Mouse (Mus musculus): ENCODE measurements around the gene Otx1.

Gene Otx1

DNA sequence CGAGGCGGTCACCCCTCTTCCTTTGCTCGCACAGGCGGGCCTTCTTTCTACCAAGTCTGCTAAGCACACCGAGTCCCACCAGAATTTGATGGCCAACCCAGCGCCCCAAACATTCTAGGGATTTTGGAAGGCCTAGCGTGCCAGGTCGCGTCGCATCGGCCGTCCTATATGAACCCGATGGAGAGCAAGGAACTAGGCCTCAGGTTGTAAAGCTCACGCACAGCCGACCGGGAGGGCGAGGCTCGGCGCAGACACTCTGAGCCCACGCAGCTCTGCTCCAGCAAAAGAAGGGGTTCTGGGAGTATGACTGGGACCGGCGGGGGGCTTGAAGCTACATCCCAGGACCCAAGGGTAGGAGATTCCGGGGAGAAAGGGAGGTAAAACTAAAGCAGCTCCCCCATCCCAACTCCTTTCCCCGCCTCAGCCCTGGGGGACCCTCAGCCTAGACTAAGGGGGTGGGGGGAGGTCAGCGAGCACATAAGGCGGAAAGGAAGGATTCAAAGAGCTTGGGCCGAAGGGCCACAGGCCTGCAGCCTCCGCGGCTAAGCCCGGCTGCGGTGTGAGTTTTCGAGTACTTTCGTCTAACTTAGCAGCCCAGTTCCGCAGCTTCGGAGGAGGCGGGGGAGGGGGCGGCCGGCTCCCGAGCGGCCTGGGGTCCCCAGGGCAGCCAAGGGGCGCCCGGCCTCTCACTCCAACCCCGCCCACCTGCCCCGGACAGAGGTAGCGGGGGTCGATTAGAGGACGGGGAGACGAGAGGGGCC is 2.2 kb downstream of the Otx1 start:
- in situ Hi-C loops (cut with MboI; ENCODE audit: low sequenced_read_pairs) = no loop called here

DNA sequence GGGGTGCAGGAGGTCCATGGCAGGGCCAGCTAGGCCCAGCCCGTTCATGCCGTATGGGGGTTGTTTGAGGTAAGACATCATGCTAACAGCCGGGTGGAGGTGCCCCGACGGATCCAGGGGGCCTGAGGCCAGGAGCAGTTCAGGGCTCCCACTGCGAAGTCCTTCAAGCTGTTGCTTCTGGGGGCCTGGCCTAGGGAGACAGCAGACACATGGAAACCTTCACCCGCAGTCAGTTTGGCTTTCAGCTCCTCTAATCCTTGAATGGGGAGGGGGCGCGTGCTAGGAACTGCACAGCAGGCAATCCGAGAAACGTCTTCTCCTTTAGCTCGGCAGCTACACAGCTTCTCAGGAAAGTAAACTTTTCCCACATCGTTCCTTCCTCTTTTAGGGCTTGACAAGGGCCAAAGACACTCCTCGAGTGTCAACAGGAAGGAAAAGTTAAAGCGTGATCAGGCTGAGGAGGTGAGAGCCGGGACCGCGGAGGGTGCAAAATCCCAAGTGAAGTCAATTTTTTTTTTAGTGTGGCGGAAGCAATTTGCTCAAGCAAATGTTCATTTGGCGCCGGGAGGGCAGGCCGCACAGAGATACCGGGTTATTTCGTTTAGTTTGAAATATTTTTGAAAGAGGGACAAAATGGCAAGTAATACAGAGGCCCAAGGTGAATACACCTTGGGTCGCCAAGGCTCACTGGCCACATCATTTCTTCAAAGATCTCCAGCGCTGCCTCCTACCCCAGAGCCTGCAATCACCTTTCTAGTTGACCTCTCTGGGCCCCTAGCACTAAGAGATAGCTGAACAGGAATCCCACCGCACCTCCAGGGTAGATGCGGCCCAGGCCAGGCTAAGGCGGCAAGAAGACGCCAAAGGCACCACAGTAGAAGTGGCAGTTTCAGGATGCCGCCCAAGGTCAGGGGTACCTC is 3.0 kb downstream of the Otx1 start:
- in situ Hi-C loops (cut with MboI; ENCODE audit: low sequenced_read_pairs) = no loop called here

DNA sequence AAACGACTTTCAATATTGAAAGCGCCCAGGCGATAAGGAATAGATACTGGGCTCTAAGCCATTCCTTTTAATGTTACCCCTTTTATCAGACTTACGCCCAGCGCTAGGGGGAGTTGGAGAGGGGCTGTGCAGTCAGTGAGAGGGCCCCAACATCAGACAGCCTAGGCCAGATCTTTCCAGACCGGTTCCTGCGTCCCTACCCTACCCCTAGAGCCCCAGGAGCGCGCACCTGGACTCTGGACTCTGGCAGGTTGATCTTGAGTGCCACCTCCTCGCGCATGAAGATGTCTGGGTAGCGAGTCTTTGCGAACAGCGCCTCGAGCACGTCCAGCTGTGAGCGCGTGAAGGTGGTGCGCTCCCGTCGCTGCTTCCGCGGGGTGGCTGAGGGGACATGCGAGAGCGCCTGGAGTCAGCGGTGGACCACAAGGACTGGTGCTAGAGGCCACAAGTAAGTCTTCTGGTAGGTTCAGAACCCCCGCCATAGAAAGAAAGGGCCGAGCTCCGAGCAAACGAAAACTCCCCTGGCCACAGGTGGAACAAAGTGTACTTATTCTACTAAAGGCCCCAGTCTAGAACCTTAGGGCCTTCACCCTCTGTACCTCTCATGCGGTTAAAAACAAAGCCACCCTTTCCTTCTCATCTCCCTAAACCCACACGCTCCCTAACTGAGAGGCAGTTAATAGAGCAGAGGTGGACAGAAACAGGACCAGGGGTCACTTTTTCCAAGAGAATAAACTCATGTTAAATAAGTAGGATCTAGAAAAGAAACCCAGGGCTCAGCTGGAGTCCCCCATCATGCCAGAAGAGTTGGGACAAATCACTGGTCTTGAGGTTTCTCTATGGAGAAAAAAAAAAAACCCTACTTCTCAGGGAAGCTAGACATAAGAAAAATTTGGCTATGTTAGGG is 4.3 kb downstream of the Otx1 start:
- in situ Hi-C loops (cut with MboI; ENCODE audit: low sequenced_read_pairs) = no loop called here

DNA sequence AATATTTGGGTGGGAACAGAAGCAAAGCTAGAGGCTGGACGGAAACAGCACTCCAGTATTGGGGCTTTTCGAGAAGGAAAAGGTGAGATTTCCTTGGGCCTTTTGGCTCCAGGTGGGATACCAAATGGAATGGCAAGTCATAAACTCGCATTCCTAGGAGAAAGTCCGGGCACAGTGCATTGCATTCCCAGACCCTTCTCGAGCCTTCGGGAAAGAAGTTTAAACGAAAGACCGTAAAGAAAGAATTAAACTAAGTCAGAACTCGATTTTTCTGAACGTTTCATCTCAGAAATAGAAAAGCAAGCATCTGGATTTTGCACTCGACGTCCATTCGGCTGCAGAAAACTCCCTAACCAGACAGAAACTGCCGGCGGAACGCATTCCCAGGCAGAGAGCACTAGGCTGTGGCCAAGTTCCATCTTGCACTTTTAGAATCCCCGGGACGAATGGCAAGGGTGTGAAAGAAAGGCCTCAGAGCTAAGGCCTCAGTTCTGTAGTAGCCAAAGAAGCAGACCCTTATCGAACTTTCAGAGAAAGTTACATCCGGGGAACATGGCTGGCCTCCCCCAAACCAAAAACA is 5.0 kb downstream of the Otx1 start:
- in situ Hi-C loops (cut with MboI; ENCODE audit: low sequenced_read_pairs) = no loop called here

- in situ Hi-C loops (cut with MboI; ENCODE audit: low sequenced_read_pairs) = no loop called here
Observed at GRCm38 (mm10) chr11:21996661-21997560, 5.8 kb downstream of the Otx1 start.

DNA sequence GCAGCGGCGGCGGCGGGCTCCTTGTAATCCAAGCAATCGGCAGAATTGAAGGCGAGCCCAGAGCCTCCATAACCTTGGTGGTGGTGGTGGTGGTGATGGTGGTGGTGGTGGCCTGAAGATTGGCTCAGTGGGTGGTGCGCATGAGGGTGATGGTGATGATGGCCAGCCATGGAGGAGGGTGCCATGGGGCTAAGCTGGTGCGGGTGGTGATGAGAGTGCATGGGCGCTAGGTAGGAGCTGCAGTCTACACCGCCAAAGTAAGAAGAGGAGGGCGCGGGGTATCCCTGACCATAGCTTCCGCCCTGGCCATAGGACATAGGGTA is 6.4 kb downstream of the Otx1 start:
- in situ Hi-C loops (cut with MboI; ENCODE audit: low sequenced_read_pairs) = no loop called here

DNA sequence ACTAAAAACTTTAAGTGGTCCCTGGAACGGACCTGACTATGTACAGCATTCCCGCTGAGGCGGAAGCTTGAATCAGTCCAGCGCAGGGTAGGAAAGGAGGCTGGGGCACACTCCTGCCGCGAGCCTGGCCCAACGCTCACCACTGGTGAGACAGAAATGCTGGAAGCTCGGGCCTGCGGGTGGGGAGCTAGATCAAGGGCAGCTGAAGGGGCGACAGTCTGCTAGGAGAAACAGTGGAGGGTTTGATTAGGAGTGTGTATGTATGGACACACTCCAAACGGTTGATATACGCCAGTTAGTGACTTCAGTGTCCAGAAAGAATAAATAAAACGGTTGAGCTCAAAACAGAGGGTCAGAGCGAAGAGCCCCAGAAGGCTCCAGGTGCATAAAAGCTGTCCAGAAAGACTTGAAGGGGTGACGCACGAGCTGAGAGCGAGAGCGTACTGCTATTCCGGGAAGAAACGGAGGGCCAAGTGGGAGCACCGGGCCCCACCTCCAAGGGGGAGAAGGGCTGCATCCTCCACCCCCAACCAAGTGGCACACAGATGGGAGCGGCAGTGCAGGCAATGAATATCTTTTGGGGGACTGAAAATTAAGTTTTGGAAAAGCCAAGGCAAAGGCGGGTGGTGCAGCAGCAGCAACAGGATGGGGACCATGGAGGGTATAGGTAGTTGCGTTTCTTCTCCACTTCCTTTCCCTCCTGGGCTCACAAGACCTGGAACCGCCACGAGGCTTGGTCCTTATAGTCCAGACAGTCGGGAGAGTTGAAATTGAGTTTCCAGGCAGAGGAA is 7.0 kb downstream of the Otx1 start:
- in situ Hi-C loops (cut with MboI; ENCODE audit: low sequenced_read_pairs) = no loop called here

- in situ Hi-C loops (cut with MboI; ENCODE audit: low sequenced_read_pairs) = no loop called here
Observed at GRCm38 (mm10) chr11:21994377-21995370, 8.0 kb downstream of the Otx1 start.

- in situ Hi-C loops (cut with MboI; ENCODE audit: low sequenced_read_pairs) = no loop called here
Observed at GRCm38 (mm10) chr11:21993597-21994376, 8.9 kb downstream of the Otx1 start.

GRCm38 (mm10) chr11:21992761-21993596 is 9.7 kb downstream of the Otx1 start:
- in situ Hi-C loops (cut with MboI; ENCODE audit: low sequenced_read_pairs) = no loop called here

DNA sequence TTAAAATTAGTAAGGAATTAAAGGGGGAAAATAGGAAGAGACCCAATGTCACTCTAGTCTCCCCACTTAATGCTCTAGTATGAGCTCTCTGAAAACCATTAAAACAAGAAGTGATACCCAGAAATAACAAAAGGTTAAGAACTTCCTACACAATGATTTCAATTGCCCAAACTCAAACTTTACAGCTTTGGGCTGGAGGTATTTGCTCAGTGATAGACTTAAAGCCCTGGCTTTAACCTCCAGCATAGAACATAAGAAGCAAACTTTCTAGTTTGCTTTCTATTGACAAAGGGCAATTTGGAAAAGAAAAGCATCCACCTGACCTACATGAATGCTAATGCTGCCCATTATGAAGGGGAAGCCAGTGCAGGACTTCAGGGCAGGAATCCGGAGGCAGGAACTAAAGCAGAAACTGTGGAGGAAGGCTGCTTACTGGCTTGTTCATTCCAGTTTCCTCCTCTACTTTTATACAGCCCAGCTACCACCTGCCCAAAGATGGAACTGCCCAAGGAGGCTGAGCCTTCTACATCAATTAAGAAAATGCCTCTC is 14.2 kb downstream of the Otx1 start:
- in situ Hi-C loops (cut with MboI; ENCODE audit: low sequenced_read_pairs) = no loop called here

DNA sequence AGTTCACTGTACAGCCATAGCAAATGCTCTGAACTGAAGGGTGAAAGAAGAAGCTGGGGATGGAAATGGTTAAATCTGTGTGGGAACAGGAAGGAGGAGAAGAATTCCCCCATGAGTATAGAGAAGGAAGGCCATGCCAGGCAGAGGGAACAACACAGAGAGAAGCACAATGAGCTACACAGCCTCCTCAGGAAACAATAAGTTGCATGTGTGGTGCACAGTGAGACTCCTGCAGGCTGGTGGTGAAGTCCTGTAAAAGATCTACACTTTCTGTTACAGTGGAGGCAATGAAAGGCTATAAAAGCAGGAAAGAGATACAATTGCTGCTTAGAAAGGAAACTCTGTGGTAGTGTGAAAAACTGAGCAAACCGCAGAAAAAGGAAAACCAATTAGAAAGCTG is 17.6 kb downstream of the Otx1 start:
- in situ Hi-C loops (cut with MboI; ENCODE audit: low sequenced_read_pairs) = no loop called here

GRCm38 (mm10) chr11:21974005-21974531 is 28.6 kb downstream of the Otx1 start:
- in situ Hi-C loops (cut with MboI; ENCODE audit: low sequenced_read_pairs) = no loop called here

DNA sequence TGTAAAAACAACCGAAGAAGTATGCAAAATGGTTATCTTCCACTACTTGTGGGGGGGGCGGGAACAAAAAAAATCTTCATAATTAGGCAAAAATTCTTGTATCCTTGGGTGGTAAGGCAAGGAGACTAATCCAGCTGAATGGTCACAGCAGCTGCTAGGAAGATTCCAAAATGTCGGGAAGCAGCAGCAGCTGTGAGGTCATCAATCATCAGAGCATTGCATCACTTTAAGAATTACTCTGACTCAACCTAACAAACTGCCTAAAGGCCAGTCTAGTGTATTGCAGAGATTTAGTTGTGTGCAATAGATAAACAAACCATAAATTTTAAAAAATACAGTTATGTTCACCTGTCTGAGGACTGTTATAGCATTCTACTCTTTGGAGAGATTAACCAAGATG is 29.1 kb downstream of the Otx1 start:
- in situ Hi-C loops (cut with MboI; ENCODE audit: low sequenced_read_pairs) = no loop called here

DNA sequence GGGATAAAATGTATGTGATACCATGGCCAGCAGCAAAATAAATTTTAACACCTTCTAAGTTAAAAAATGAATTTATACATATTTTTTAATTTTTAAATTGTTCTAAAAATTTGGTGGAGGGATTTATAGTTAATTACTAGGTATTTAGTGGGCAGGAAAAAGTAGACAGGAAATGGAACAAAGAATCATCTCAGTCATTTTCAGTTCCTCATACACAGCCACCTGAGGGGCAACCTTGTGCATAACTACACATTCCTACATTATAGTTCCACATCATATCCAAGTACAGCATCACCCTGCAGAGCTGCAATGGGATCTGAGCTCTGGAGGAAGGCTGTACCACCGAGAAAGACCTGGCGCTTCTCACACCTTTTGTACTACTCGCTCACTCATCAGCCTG is 33.8 kb downstream of the Otx1 start:
- in situ Hi-C loops (cut with MboI; ENCODE audit: low sequenced_read_pairs) = no loop called here

GRCm38 (mm10) chr11:21955167-21955566 is 47.5 kb downstream of the Otx1 start:
- in situ Hi-C loops (cut with MboI; ENCODE audit: low sequenced_read_pairs) = no loop called here
